Mouse (Mus musculus) 3134 (cell line): Measurements from ENCODE around the gene Smyd4.

Source experiments
- DNase-seq: peaks from one replicate; pipeline ENCODE4 v3.0.0-alpha.2; 2011; ENCODE audit warnings: low spot score; ENCODE audit not compliant: insufficient read length; ENCODE audit errors: extremely low read depth

Smyd4 gene

GRCm38 (mm10) chr11:75348199-75348889, at the start of gene Smyd4, which contains the start of gene Rpa1:
Gene Smyd4 (plus strand): TSS chr11:75348433.
Gene Rpa1 (minus strand): TSS chr11:75348324.
- peak; percentile 98 for DNase-seq

GRCm38 (mm10) chr11:75298491-75298890, 49.7 kb upstream of the Smyd4 start:
- no peak for DNase-seq

- DNase-seq: no peak
Measured at GRCm38 (mm10) chr11:75299786-75300185, 48.4 kb upstream of the Smyd4 start.

- no peak for DNase-seq
Measured at GRCm38 (mm10) chr11:75300954-75301353, 47.3 kb upstream of the Smyd4 start.

- no peak for DNase-seq
Measured at GRCm38 (mm10) chr11:75304797-75305196, 43.4 kb upstream of the Smyd4 start.

- no peak for DNase-seq
Measured at GRCm38 (mm10) chr11:75308650-75309049, 39.6 kb upstream of the Smyd4 start.

- DNase-seq: no peak
Measured at GRCm38 (mm10) chr11:75310813-75311212, 37.4 kb upstream of the Smyd4 start.

- no peak for DNase-seq
Measured at GRCm38 (mm10) chr11:75311751-75312150, 36.5 kb upstream of the Smyd4 start.

GRCm38 (mm10) chr11:75313834-75314233, 34.4 kb upstream of the Smyd4 start:
- no peak for DNase-seq

GRCm38 (mm10) chr11:75318351-75319221, 29.6 kb upstream of the Smyd4 start:
- DNase-seq: no peak

GRCm38 (mm10) chr11:75319246-75319645, 29.0 kb upstream of the Smyd4 start:
- no peak for DNase-seq

- no peak for DNase-seq
Measured at GRCm38 (mm10) chr11:75323326-75323737, 24.9 kb upstream of the Smyd4 start.

- no peak for DNase-seq
Measured at GRCm38 (mm10) chr11:75324433-75324832, 23.8 kb upstream of the Smyd4 start.

- DNase-seq: no peak
Measured at GRCm38 (mm10) chr11:75325116-75325968, 22.9 kb upstream of the Smyd4 start.

GRCm38 (mm10) chr11:75325969-75326311, 22.3 kb upstream of the Smyd4 start:
- no peak for DNase-seq

GRCm38 (mm10) chr11:75336676-75337075, 11.6 kb upstream of the Smyd4 start:
- no peak for DNase-seq

- no peak for DNase-seq
Measured at GRCm38 (mm10) chr11:75337246-75337645, 11.0 kb upstream of the Smyd4 start.

GRCm38 (mm10) chr11:75340076-75340475, 8.2 kb upstream of the Smyd4 start:
- DNase-seq: no peak

- no peak for DNase-seq
Measured at GRCm38 (mm10) chr11:75340698-75341345, 7.4 kb upstream of the Smyd4 start.

- no peak for DNase-seq
Measured at GRCm38 (mm10) chr11:75343096-75343495, 5.1 kb upstream of the Smyd4 start.
